Comparison of ENCODE assay signal across 7 mouse cellular contexts in the genomic region with DNA sequence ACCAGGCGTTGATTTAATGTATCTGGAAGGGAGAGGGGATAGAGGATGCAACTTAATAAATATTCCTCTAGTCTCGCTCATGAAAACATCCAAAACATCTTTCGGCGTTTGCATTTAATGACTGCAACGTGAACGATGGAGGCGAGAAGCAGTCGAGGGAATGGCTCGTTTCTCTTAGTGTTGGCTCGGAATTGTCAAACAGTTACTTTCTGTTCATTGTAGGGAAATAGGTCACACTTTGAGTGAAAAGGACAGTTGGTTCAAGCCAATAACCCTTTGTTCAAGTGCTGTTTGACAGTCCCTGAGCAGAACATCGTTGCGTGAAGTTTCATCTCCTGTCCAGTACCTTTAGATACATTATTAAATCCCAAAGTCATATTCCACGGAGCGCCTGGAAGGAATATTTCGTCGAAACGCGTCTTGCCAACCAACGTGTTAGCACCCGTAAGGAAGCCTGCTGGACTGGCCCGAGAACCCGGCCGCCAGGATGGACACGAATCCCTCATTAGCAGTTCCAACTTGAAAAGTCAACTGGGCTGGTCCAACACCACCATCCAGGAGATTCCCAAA. TPM values are rescaled to one million over a fixed set of nuclear protein-coding genes. Genes with fewer than 3 reads are reported as not detected.
DNase-seq lines count a peak whose midpoint lies in the region; ATAC-seq and TF ChIP-seq lines count a peak whose summit lies in the region.

No protein-coding gene starts in this region.

- no peak for TF ChIP-seq CTCF in left cerebral cortex, adult 2 months (IDR thresholded peaks at IDR 0.05)
- TF ChIP-seq CTCF in bone marrow macrophage, adult 2 months (IDR thresholded peaks at IDR 0.05; ENCODE audit: low read depth, low read length): no peak

- no peak for DNase-seq in left cerebral cortex, adult 2 months (ENCODE audit: extremely low spot score in 1 of 2, low spot score in 2 of 2)
- no peak for DNase-seq in left cerebral cortex, postnatal 4 days
- peak; percentile 99 for DNase-seq in midbrain, embryonic 11.5 days (ENCODE audit: low spot score, missing footprints)

- no peak for ATAC-seq in forebrain, embryonic 13.5 days
- no peak for ATAC-seq in kidney, embryonic 16.5 days (ENCODE audit: low FRiP score, low TSS enrichment)
- no peak for ATAC-seq in midbrain, embryonic 11.5 days (ENCODE audit: low FRiP score)
- no peak for ATAC-seq in monocyte, adult 5-6 weeks (replicated peaks; ENCODE audit: insufficient number of reproducible peaks, low FRiP score, low TSS enrichment, poor library complexity, severe bottlenecking)

- H3K27ac ChIP-seq in left cerebral cortex, adult 2 months: peak overlapping the region; percentile 87
- H3K27ac ChIP-seq in bone marrow macrophage, adult 2 months (ENCODE audit: insufficient read depth, low read depth, low read length): peak overlapping the region; percentile 66
- peak overlapping the region; percentile 100 for H3K27ac ChIP-seq in forebrain, embryonic 13.5 days
- peak overlapping the region; percentile 98 for H3K27ac ChIP-seq in kidney, embryonic 16.5 days (ENCODE audit: low read length)
- H3K27ac ChIP-seq in midbrain, embryonic 11.5 days (ENCODE audit: low read depth, low read length): peak overlapping the region; percentile 99

- H3K27me3 ChIP-seq in forebrain, embryonic 13.5 days: no peaks in the 10 kb centered on the region
- H3K27me3 ChIP-seq in kidney, embryonic 16.5 days (ENCODE audit: insufficient read depth, low read length): no peaks in the 10 kb centered on the region
- no peaks in the 10 kb centered on the region for H3K27me3 ChIP-seq in midbrain, embryonic 11.5 days (ENCODE audit: control insufficient read depth, insufficient read depth, low read length)

- TF ChIP-seq POLR2A in bone marrow macrophage, adult 2 months (IDR thresholded peaks at IDR 0.05; ENCODE audit: borderline replicate concordance, low read depth, low read length): no peak

- peak overlapping the region; percentile 69 for H3K4me2 ChIP-seq in forebrain, embryonic 13.5 days
- H3K4me2 ChIP-seq in kidney, embryonic 16.5 days (replicated peaks; ENCODE audit: low read depth, low read length): peak overlapping the region; percentile 73
- H3K4me2 ChIP-seq in midbrain, embryonic 11.5 days: peak overlapping the region; percentile 68

- peaks cover 6% of the 10 kb centered on the region; the same call in 1 of the 2 replicates for H3K4me1 ChIP-seq in bone marrow macrophage, adult 2 months (ENCODE audit: control insufficient read depth, insufficient read depth, low read length)
- H3K4me1 ChIP-seq in forebrain, embryonic 13.5 days: peaks cover 8% of the 10 kb centered on the region
- peaks cover 4% of the 10 kb centered on the region for H3K4me1 ChIP-seq in kidney, embryonic 16.5 days (ENCODE audit: insufficient read depth, low read length)
- H3K4me1 ChIP-seq in midbrain, embryonic 11.5 days (ENCODE audit: control insufficient read depth, insufficient read depth, low read length): peaks cover 6% of the 10 kb centered on the region; the same call in 1 of the 2 replicates

- peaks cover 11% of the 10 kb centered on the region for H3K36me3 ChIP-seq in forebrain, embryonic 13.5 days (ENCODE audit: poor library complexity, severe bottlenecking)
- no peaks in the 10 kb centered on the region for H3K36me3 ChIP-seq in kidney, embryonic 16.5 days (ENCODE audit: insufficient read depth, low read length)
- H3K36me3 ChIP-seq in midbrain, embryonic 11.5 days (ENCODE audit: control insufficient read depth, insufficient read depth, low read length): peaks cover 3% of the 10 kb centered on the region

- intact Hi-C loops in left cerebral cortex, adult 2 months (cut with DNase I): no loop called here
- intact Hi-C loops in left cerebral cortex, postnatal 4 days (cut with DNase I): loop anchor here (10.0 kb wide), 1 partner anchor 215 kb away; no protein-coding TSS in a partner anchor

- no peaks in the 10 kb centered on the region for H3K9me3 ChIP-seq in forebrain, embryonic 13.5 days (replicated peaks)
- no peaks in the 10 kb centered on the region for H3K9me3 ChIP-seq in kidney, embryonic 16.5 days (ENCODE audit: low read length)
- H3K9me3 ChIP-seq in midbrain, embryonic 11.5 days (ENCODE audit: control insufficient read depth, low read length): no peaks in the 10 kb centered on the region

- peak overlapping the region; percentile 100 for H3K9ac ChIP-seq in forebrain, embryonic 13.5 days
- H3K9ac ChIP-seq in kidney, embryonic 16.5 days (replicated peaks; ENCODE audit: low read length): peak overlapping the region; percentile 100
- peak overlapping the region; percentile 100 for H3K9ac ChIP-seq in midbrain, embryonic 11.5 days (ENCODE audit: low read length)

- H3K4me3 ChIP-seq in left cerebral cortex, adult 2 months: peak overlapping the region; percentile 91
- H3K4me3 ChIP-seq in bone marrow macrophage, adult 2 months (ENCODE audit: insufficient read depth, low read length): peak overlapping the region; percentile 69
- peak overlapping the region; percentile 99 for H3K4me3 ChIP-seq in forebrain, embryonic 13.5 days
- H3K4me3 ChIP-seq in kidney, embryonic 16.5 days (ENCODE audit: low read length): peak overlapping the region; percentile 90
- H3K4me3 ChIP-seq in midbrain, embryonic 11.5 days (ENCODE audit: low read depth, low read length): peak overlapping the region; percentile 97

- 1% methylated on average over 24 of the region's 24 CpGs for WGBS in forebrain, embryonic 13.5 days
- under 1% methylated on average over 24 of the region's 24 CpGs for WGBS in kidney, embryonic 16.5 days
- 0% methylated on average over 24 of the region's 24 CpGs for WGBS in midbrain, embryonic 11.5 days

RNA-seq across cellular contexts. Expression of gene Marcks, which starts 1.5 kb away (rescaled TPM):
- 100 to 1,000 TPM; 139 to 154 TPM for total RNA-seq in left cerebral cortex, adult 2 months (2021)
- total RNA-seq in left cerebral cortex, postnatal 4 days (2021): 100 to 1,000 TPM; 536 to 544 TPM
- 332 and 341 TPM in 2 replicates for polyA plus RNA-seq in bone marrow macrophage, adult 2 months (2012; ENCODE audit: insufficient read depth, insufficient read length, missing spikeins)
- polyA plus RNA-seq in forebrain, embryonic 13.5 days (2015; fragmentation: Nextera tagmentation; extraction: Ambion mirVana): 282 and 289 TPM in 2 replicates
- polyA plus RNA-seq in kidney, embryonic 16.5 days (2015; fragmentation: Nextera tagmentation; extraction: Ambion mirVana): 71.6 and 80.3 TPM in 2 replicates
- polyA plus RNA-seq in midbrain, embryonic 11.5 days (2014; fragmentation: Nextera tagmentation; extraction: Ambion mirVana): 410 and 445 TPM in 2 replicates
- total RNA-seq in monocyte, adult 5-6 weeks (2017): 88.8 to 161 TPM (median 153 TPM) in 3 replicates
